Mouse (Mus musculus) mammary gland, adult 2 months (tissue): ENCODE data around the gene Npepps. TPM values are rescaled to one million over a fixed set of nuclear protein-coding genes. Genes with fewer than 3 reads are reported as not detected.

Experiments used
- polyA plus RNA-seq: library from polyadenylated mRNA; depleted of rRNA; stranded (reverse); fragments of >200 nt; gene quantifications from 2 replicates; pipeline ENCODE4 v1.2.3, GENCODE M21; 2012; ENCODE audit warnings: low replicate concordance; rRNA removed

The Npepps gene
- 20.0 and 23.4 TPM in 2 replicates for polyA plus RNA-seq

DNA sequence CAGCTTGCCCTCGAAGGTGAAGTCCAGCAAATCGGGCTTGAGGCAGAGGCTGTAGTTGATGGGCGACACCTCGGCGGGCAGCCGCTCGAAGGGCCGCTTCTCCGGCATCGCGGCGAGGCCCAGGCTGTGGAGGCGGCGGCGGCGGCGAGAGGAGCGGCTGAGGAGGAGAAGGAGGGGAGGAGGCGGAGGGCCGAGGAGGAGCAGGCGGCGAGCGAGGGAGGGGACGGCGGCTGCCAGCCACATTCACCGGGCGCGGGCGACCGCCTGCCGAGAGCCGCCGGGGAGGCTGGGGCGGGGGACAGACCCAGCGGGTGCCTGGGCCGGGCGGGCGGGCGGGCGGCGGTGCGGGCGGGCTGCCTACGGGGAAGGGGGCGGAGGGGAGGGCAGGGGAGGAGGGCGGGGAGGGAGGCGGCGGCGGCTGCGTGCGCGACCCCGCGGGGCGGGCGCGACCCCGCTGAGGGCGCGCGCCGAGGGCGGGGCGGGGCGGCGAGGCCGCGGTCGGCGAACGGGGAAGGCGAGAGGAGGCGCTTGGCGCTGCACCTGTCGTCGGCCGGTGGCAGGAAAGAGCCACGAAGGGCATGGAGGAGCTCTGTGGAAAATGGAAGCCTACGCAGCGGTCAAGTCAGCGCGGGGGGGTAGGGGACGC lies at the start of gene Npepps:
TSS of gene Npepps (minus strand) at position 423 of the 646 bp plus-strand sequence.

DNA sequence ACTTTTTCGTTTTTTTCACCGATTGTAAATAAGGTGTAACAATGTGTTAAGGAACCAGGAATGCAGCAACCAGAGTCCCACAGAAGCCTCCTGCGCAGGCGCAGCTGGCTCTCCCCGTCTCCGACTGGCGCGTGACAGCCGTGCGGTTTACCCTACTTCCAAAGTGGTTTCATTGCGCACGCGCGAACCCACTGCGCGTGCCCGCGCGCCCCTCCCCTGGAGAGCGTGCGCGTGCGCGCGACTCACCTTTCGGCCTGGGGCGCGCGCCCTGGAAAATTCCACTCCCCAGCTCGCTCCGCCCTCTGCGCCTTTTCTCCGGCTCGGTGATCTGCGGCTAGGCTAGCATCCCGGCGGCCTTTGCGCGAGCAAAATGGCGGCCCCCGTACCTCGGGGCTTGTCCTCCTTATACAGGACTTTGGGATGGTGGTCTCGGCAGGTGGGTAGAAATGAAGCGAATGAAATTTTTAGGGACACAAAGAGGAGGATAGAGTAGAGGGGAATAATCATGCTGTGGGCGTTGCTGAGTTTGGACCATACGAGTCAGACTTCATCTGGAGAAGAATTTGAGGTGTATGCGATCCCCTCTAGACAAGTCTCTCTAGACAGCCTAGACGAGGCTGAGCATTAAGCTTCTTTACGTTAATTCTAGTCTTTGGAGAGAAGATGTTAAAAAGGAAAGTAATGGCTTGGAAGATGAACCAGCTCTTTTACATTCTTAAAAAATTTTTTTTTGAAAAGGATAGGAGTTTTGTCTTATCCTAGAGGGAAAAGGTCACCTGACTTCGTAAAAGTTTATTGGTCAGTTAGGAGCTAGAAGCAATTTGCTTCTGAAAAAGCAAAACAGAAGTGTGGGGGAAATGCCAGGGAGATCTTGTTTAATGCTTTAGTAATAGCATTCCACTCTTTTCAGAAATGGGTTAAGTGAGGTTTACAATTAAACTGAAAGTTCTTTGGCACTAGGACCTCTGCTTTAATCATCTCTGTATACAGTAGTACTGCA lies 35.4 kb upstream of the Npepps start, which contains the start of gene Mrpl45:
TSS of gene Mrpl45 (plus strand) at position 213 of the 1,000 bp plus-strand sequence.

DNA sequence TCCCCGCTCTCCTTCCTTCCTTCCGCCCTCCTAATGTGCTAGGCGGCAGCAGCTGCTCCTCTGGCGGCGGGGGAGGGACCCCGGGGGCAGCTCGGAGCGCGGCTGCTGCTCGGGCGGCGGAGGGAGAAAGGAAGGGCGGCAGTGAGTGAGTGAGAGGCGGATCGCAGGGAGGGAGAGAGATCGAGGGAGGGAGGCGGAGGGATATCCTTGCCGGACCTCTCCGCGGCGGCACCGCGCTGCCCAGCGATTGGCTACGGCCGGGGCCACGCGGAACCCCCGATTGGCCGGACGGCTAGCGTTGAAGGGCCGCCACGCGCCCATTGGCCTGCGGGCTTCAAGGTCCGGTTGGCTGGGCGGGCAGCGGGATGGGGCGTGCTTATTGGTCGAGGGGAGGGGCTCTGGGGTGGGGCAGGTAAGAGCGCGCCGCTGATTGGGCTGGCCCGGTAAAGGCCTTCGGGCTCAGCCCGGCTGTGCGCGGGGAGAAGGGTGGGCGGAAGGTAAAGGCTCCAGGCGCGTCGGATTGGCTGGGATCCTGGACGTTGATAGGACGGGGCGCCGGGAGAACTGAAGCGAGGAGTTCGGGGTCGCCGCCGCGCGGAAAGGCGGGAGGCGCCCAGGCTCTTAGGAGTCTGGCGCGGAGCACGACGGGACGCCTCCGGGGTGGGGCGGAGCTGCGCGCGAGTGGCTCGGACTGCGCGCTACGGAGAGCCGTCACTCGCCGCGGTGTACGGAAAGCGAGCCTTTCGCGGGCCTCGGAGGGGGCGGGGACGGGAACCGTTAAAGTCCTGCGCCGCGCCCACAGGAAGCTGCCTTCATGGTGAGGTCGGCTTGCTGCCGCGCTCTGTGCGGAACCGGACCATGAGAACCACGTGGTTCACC lies 92.4 kb downstream of the Npepps start, which contains the start of gene Kpnb1:
TSS of gene Kpnb1 (minus strand) at position 118 of the 879 bp plus-strand sequence.

Other genes with a start within 250 kb of the Npepps start
- 0.19 and 0.57 TPM in 2 replicates for gene Lrrc46, start 239.2 kb downstream of the Npepps start, polyA plus RNA-seq
- gene Mrpl10, start 239.1 kb downstream of the Npepps start, polyA plus RNA-seq: 110 and 130 TPM in 2 replicates
- 15.0 and 19.1 TPM in 2 replicates for gene Osbpl7, start 230.0 kb downstream of the Npepps start, polyA plus RNA-seq
- gene Tbx21, start 165.3 kb downstream of the Npepps start, polyA plus RNA-seq: 1.8 and 4.5 TPM in 2 replicates
- gene Tbkbp1, start 129.1 kb downstream of the Npepps start, polyA plus RNA-seq: 22.1 and 52.2 TPM in 2 replicates
- 20.7 and 33.5 TPM in 2 replicates for gene Kpnb1, start 92.8 kb downstream of the Npepps start, polyA plus RNA-seq
- 9.2 and 19.3 TPM in 2 replicates for gene Mrpl45, start 35.1 kb upstream of the Npepps start, polyA plus RNA-seq
- 0.07 TPM in 2 replicates for gene Gpr179, start 71.4 kb upstream of the Npepps start, polyA plus RNA-seq
- gene Socs7, start 81.9 kb upstream of the Npepps start, polyA plus RNA-seq: 7.9 and 11.8 TPM in 2 replicates
- gene Arhgap23, start 134.9 kb upstream of the Npepps start, polyA plus RNA-seq: 33.3 and 64.7 TPM in 2 replicates
- not detected in 2 replicates for gene 4933428G20Rik, start 219.7 kb upstream of the Npepps start, polyA plus RNA-seq